Mouse (Mus musculus) liver, embryonic 14.5 days (tissue): ENCODE results near the gene Asic1. TPM values are rescaled to one million over a fixed set of nuclear protein-coding genes. Genes with fewer than 3 reads are reported as not detected.

Experiments used
- ATAC-seq: fragments of 200-750 bp; cut with Nextera tagmentation; 2 replicates; pipeline ENCODE4 v1.8.0; 2017; ENCODE audit warnings: moderate number of reproducible peaks, mild to moderate bottlenecking, moderate library complexity; ENCODE audit not compliant: insufficient read depth
- DNase-seq, 3 experiments: peaks; one replicate each; pipeline ENCODE4 v3.0.0-alpha.2; 2012 to 2013; ENCODE audit warnings: low read depth in 3 of 3, low spot score in 3 of 3
- H3K27ac ChIP-seq: fragments of 300-500 bp; sonication (generic); 2 replicates; pipeline ENCODE4 v1.5.1; 2014; ENCODE audit warnings: moderate library complexity, mild to moderate bottlenecking, control low read depth, inconsistent platforms
- H3K27me3 ChIP-seq: fragments of 300-500 bp; sonication (generic); 2 replicates; pipeline ENCODE4 v1.6.1; 2014; ENCODE audit warnings: mild to moderate bottlenecking, low read length, moderate library complexity; ENCODE audit not compliant: control insufficient read depth, insufficient read depth
- H3K36me3 ChIP-seq: fragments of 300-500 bp; sonication (generic); replicated peaks from 2 replicates; pipeline ENCODE4 v1.6.1; 2014; ENCODE audit warnings: low read depth; ENCODE audit not compliant: control insufficient read depth, insufficient read depth
- H3K4me1 ChIP-seq, 2 experiments: fragments of 200-500 bp in 1 of 2; fragments of 300-500 bp in 1 of 2; sonication (generic) in 1 of 2; replicated peaks; 2 replicates each; pipeline ENCODE4 v1.6.1; 2012 to 2014; ENCODE audit warnings: antibody characterized with exemption in 1 of 2, inconsistent platforms in 1 of 2, low read length in 1 of 2; ENCODE audit not compliant: control insufficient read depth in 2 of 2, insufficient read depth in 2 of 2
- H3K4me2 ChIP-seq: fragments of 300-500 bp; sonication (generic); 2 replicates; pipeline ENCODE4 v1.6.1; 2014; ENCODE audit warnings: low read depth, mild to moderate bottlenecking, control low read depth, moderate library complexity
- H3K4me3 ChIP-seq, 2 experiments: fragments of 200-500 bp in 1 of 2; fragments of 300-500 bp in 1 of 2; sonication (generic) in 1 of 2; 2 replicates each; pipeline ENCODE4 v1.5.1; 2012 to 2014; ENCODE audit warnings: low read depth in 2 of 2, low read length in 2 of 2, mild to moderate bottlenecking in 2 of 2, control low read depth in 1 of 2, inconsistent platforms in 1 of 2, moderate library complexity in 1 of 2; ENCODE audit not compliant: insufficient read depth in 1 of 2
- H3K9ac ChIP-seq: fragments of 300-500 bp; sonication (generic); replicated peaks from 2 replicates; pipeline ENCODE4 v1.6.1; 2014; ENCODE audit warnings: mild to moderate bottlenecking, control low read depth, moderate library complexity
- H3K9me3 ChIP-seq: fragments of 300-500 bp; sonication (generic); 2 replicates; pipeline ENCODE4 v1.6.1; 2016; ENCODE audit warnings: low read length, mixed read lengths; ENCODE audit not compliant: control insufficient read depth
- CTCF ChIP-seq: IDR thresholded peaks from 2 replicates; pipeline ENCODE4 v1.5.1; 2016; ENCODE audit warnings: antibody characterized with exemption, low read depth, control low read depth
- EP300 ChIP-seq: IDR thresholded peaks from 2 replicates; pipeline ENCODE4 v1.6.1; 2016; ENCODE audit warnings: antibody characterized with exemption, low read depth
- WGBS: fragments of 180-500 bp; shearing (Covaris S2); extraction: QIAGEN DNeasy Blood & Tissue Kit; methylation state at CpG from one replicate; pipeline ENCODE4 v1.1.7; 2014; ENCODE audit not compliant: insufficient replicate concordance; 5-methylcytosine and 5-hydroxymethylcytosine counted together
- polyA plus RNA-seq, 2 experiments: library from polyadenylated mRNA; depleted of rRNA in 1 of 2; stranded (reverse) in 1 of 2; unstranded in 1 of 2; fragments of >200 nt; fragmentation: Nextera tagmentation in 1 of 2; extraction: Ambion mirVana in 1 of 2; gene quantifications; 2 replicates each; pipeline versions ENCODE4 v1.2.1 to v1.2.3; 2012 to 2014

Gene Asic1
- polyA plus RNA-seq, 2 experiments: 0.04 to 0.15 TPM

- TF ChIP-seq CTCF: peak; percentile 98
- no peak for TF ChIP-seq EP300
- ATAC-seq (peak; percentile 36; the same call in 1 of the 2 replicates), DNase-seq (no peak)
- Histone ChIP-seq H3K4me2 (no peak overlapping the region), H3K36me3 (peaks cover 2% of the 10 kb centered on the region), H3K9me3 (no peaks in the 10 kb centered on the region), H3K27me3 (no peaks in the 10 kb centered on the region), H3K27ac (no peak overlapping the region), H3K4me1 (peaks cover 0 to 9% of the 10 kb centered on the region in 2 experiments; a peak in 2 of 4 replicates), H3K9ac (no peak overlapping the region), H3K4me3 (no peak overlapping the region)
- WGBS: 40% methylated on average over 7 of the region's 7 CpGs
These were observed 44.7 kb downstream of the Asic1 start for GRCm38 (mm10) chr15:99714858-99715257.

- peaks cover 2% of the 10 kb centered on the region; the same call in 1 of the 2 replicates for H3K36me3 ChIP-seq
- no peak overlapping the region for H3K4me3 ChIP-seq
- no peaks in the 10 kb centered on the region for H3K9me3 ChIP-seq
- TF ChIP-seq EP300: 0 out of 2 replicates have a peak, but pooled peaks have one; percentile 30
- no peak for TF ChIP-seq CTCF
- H3K4me2 ChIP-seq: no peak overlapping the region
- H3K27ac ChIP-seq: no peak overlapping the region
- H3K4me1 ChIP-seq: peaks cover 0 to 7% of the 10 kb centered on the region in 2 experiments; a peak in 2 of 4 replicates
- DNase-seq: no peak
- WGBS: 59% methylated on average over 13 of the region's 13 CpGs
- no peak for ATAC-seq
- H3K9ac ChIP-seq: no peak overlapping the region
- no peaks in the 10 kb centered on the region for H3K27me3 ChIP-seq
These were observed 45.2 kb downstream of the Asic1 start for GRCm38 (mm10) chr15:99715361-99715865.

DNA sequence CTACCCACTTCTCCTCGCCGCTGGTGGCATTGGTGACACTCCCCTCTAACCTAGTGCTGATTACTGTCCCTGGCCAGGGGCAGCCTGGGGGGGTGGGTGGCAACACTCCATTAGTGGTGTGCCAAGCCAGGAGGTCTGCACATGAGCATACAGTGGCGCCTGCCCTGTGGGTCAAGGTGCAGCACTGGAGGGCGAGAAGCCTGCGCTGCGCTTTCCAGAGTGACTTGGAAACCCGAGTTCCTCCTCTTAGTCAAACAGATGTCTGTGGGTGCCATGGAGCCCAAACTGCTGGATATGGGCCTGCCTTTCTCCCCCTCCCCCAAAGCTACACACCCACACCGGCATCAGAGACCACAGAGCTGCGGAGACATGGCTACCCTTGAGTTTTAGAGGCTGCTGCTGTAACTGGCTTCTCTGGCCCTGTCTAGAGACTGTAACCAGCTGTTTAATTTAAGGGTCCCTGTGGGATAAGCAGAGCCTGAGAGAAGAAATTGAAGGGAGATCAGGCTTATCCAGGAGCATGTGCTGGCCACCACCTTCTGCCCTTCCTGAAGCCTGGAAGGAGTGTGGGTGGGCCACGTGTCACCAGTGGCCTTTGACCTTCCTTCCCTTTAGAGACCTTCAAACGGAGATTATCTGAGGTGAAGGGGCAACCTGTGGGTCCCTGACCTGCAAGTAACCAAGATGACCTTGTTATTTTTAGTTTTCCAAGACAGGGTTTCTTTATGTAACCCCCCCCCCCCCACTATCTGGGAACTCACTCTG is 46.0 kb downstream of the Asic1 start:
- no peaks in the 10 kb centered on the region for H3K27me3 ChIP-seq
- 65% methylated on average over 11 of the region's 11 CpGs for WGBS
- peaks cover 2% of the 10 kb centered on the region; the same call in 1 of the 2 replicates for H3K36me3 ChIP-seq
- ATAC-seq: no peak
- H3K4me3 ChIP-seq: no peak overlapping the region
- H3K4me2 ChIP-seq: no peak overlapping the region
- DNase-seq: no peak
- peaks cover 0 to 4% of the 10 kb centered on the region in 2 experiments; a peak in 2 of 4 replicates for H3K4me1 ChIP-seq
- no peak for TF ChIP-seq EP300
- no peak for TF ChIP-seq CTCF
- H3K9ac ChIP-seq: no peak overlapping the region
- H3K27ac ChIP-seq: no peak overlapping the region
- no peaks in the 10 kb centered on the region for H3K9me3 ChIP-seq

DNA sequence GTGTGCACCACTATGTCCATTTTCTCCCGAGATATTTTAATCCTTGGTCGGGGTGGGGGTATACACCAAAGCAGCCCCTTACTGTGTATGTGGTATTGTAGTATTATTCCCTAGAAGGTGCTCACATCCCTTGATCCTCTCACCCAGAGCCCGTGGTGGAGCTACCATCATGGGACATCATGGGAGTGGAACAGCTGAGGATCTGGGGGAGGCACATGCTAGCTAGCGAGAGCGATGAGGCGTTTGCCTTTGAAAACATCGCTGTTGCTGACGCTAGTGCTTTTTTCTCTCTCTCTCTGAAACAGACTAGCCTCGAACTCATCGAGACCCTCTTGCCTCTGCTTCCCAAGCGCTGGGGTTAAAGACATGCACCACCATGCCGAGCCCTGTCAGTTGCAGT is 46.6 kb downstream of the Asic1 start:
- WGBS: 73% methylated on average over 12 of the region's 12 CpGs
- Histone ChIP-seq H3K4me1 (peaks cover 0 to 4% of the 10 kb centered on the region in 2 experiments; a peak in 2 of 4 replicates), H3K9me3 (no peaks in the 10 kb centered on the region), H3K27ac (no peak overlapping the region), H3K4me2 (no peak overlapping the region), H3K4me3 (no peak overlapping the region), H3K9ac (no peak overlapping the region), H3K27me3 (no peaks in the 10 kb centered on the region), H3K36me3 (no peaks in the 10 kb centered on the region; the same call in 1 of the 2 replicates)
- DNase-seq (no peak), ATAC-seq (no peak)
- no peak for TF ChIP-seq EP300
- TF ChIP-seq CTCF: no peak
